Mouse (Mus musculus): ENCODE data around the gene Cntn5. TPM values are rescaled to one million over a fixed set of nuclear protein-coding genes. Genes with fewer than 3 reads are reported as not detected.

Gene Cntn5
- polyA plus RNA-seq, 1 experiment from 2014 or later = 2.3 TPM

- Histone ChIP-seq H3K27ac (replicated peaks; ENCODE audit: low read depth, low read length) (no peak overlapping the region), H3K9me3 (ENCODE audit: control insufficient read depth, low read length) (no peaks in the 10 kb centered on the region), H3K27me3 (replicated peaks; ENCODE audit: control insufficient read depth, insufficient read depth, low read length) (no peaks in the 10 kb centered on the region), H3K36me3 (ENCODE audit: control insufficient read depth, insufficient read depth, low read length) (no peaks in the 10 kb centered on the region), H3K4me3 (ENCODE audit: low read depth, low read length) (no peak overlapping the region), H3K4me1 (ENCODE audit: control insufficient read depth, insufficient read depth, low read length) (no peaks in the 10 kb centered on the region), H3K9ac (ENCODE audit: low read depth, low read length) (no peak overlapping the region), H3K4me2 (ENCODE audit: low read depth, low read length) (no peak overlapping the region)
- no peak for ATAC-seq (ENCODE audit: low read depth)
- 71% methylated on average over 3 of the region's 3 CpGs for WGBS
- DNase-seq (ENCODE audit: low spot score) = peak; percentile 15
Measured at GRCm38 (mm10) chr9:9860631-9861030, 1043.9 kb downstream of the Cntn5 start.

- no peaks in the 10 kb centered on the region for H3K4me1 ChIP-seq (ENCODE audit: control insufficient read depth, insufficient read depth, low read length)
- DNase-seq (ENCODE audit: low spot score) (no peak), ATAC-seq (ENCODE audit: low read depth) (no peak)
- H3K9me3 ChIP-seq (ENCODE audit: control insufficient read depth, low read length) = no peaks in the 10 kb centered on the region
- H3K27ac ChIP-seq (replicated peaks; ENCODE audit: low read depth, low read length) = no peak overlapping the region
- 50% methylated on average over 1 of the region's 1 CpGs for WGBS
- H3K9ac ChIP-seq (ENCODE audit: low read depth, low read length) = no peak overlapping the region
- no peak overlapping the region for H3K4me3 ChIP-seq (ENCODE audit: low read depth, low read length)
- no peaks in the 10 kb centered on the region for H3K27me3 ChIP-seq (replicated peaks; ENCODE audit: control insufficient read depth, insufficient read depth, low read length)
- H3K36me3 ChIP-seq (ENCODE audit: control insufficient read depth, insufficient read depth, low read length) = no peaks in the 10 kb centered on the region
- H3K4me2 ChIP-seq (ENCODE audit: low read depth, low read length) = no peak overlapping the region
Measured at GRCm38 (mm10) chr9:9859323-9859722, 1045.3 kb downstream of the Cntn5 start.

- WGBS = 69% methylated on average over 1 of the region's 1 CpGs
Measured at GRCm38 (mm10) chr9:9854791-9855190, 1049.8 kb downstream of the Cntn5 start.

GRCm38 (mm10) chr9:9830231-9830630 is 1074.3 kb downstream of the Cntn5 start:
- Histone ChIP-seq H3K27me3 (replicated peaks; ENCODE audit: control insufficient read depth, insufficient read depth, low read length) (no peaks in the 10 kb centered on the region), H3K36me3 (ENCODE audit: control insufficient read depth, insufficient read depth, low read length) (no peaks in the 10 kb centered on the region), H3K4me2 (ENCODE audit: low read depth, low read length) (no peak overlapping the region), H3K9me3 (ENCODE audit: control insufficient read depth, low read length) (no peaks in the 10 kb centered on the region), H3K27ac (replicated peaks; ENCODE audit: low read depth, low read length) (no peak overlapping the region), H3K4me3 (ENCODE audit: low read depth, low read length) (no peak overlapping the region), H3K9ac (ENCODE audit: low read depth, low read length) (no peak overlapping the region), H3K4me1 (ENCODE audit: control insufficient read depth, insufficient read depth, low read length) (no peaks in the 10 kb centered on the region)
- DNase-seq (ENCODE audit: low spot score) (no peak), ATAC-seq (ENCODE audit: low read depth) (no peak)
- WGBS = 75% methylated on average over 2 of the region's 2 CpGs

More at GRCm38 (mm10) chr9:9854791-9855190, 1049.8 kb downstream of the Cntn5 start:
- H3K4me3 ChIP-seq (ENCODE audit: low read depth, low read length) = no peak overlapping the region
- peak; percentile 29 for DNase-seq (ENCODE audit: low spot score)
- no peaks in the 10 kb centered on the region for H3K36me3 ChIP-seq (ENCODE audit: control insufficient read depth, insufficient read depth, low read length)
- H3K4me1 ChIP-seq (ENCODE audit: control insufficient read depth, insufficient read depth, low read length) = no peaks in the 10 kb centered on the region
- no peaks in the 10 kb centered on the region for H3K27me3 ChIP-seq (replicated peaks; ENCODE audit: control insufficient read depth, insufficient read depth, low read length)
- H3K4me2 ChIP-seq (ENCODE audit: low read depth, low read length) = no peak overlapping the region
- H3K27ac ChIP-seq (replicated peaks; ENCODE audit: low read depth, low read length) = no peak overlapping the region
- H3K9ac ChIP-seq (ENCODE audit: low read depth, low read length) = no peak overlapping the region
- ATAC-seq (ENCODE audit: low read depth) = no peak; the same call in 1 of the 2 replicates
- no peaks in the 10 kb centered on the region for H3K9me3 ChIP-seq (ENCODE audit: control insufficient read depth, low read length)

GRCm38 (mm10) chr9:9819963-9820362 is 1084.6 kb downstream of the Cntn5 start:
- ATAC-seq (ENCODE audit: low read depth) (no peak), DNase-seq (ENCODE audit: low spot score) (no peak)
- Histone ChIP-seq H3K4me1 (ENCODE audit: control insufficient read depth, insufficient read depth, low read length) (no peaks in the 10 kb centered on the region), H3K9me3 (ENCODE audit: control insufficient read depth, low read length) (no peaks in the 10 kb centered on the region), H3K27ac (replicated peaks; ENCODE audit: low read depth, low read length) (no peak overlapping the region), H3K4me3 (ENCODE audit: low read depth, low read length) (no peak overlapping the region), H3K36me3 (ENCODE audit: control insufficient read depth, insufficient read depth, low read length) (no peaks in the 10 kb centered on the region), H3K4me2 (ENCODE audit: low read depth, low read length) (no peak overlapping the region), H3K9ac (ENCODE audit: low read depth, low read length) (no peak overlapping the region), H3K27me3 (replicated peaks; ENCODE audit: control insufficient read depth, insufficient read depth, low read length) (no peaks in the 10 kb centered on the region)
- 81% methylated on average over 1 of the region's 1 CpGs for WGBS

- no peak overlapping the region for H3K9ac ChIP-seq (ENCODE audit: low read depth, low read length)
- no peak overlapping the region for H3K4me3 ChIP-seq (ENCODE audit: low read depth, low read length)
- DNase-seq (ENCODE audit: low spot score) = peak; percentile 4
- no peak overlapping the region for H3K4me2 ChIP-seq (ENCODE audit: low read depth, low read length)
- H3K27ac ChIP-seq (replicated peaks; ENCODE audit: low read depth, low read length) = no peak overlapping the region
- ATAC-seq (ENCODE audit: low read depth) = no peak
- H3K36me3 ChIP-seq (ENCODE audit: control insufficient read depth, insufficient read depth, low read length) = no peaks in the 10 kb centered on the region
- no peaks in the 10 kb centered on the region for H3K4me1 ChIP-seq (ENCODE audit: control insufficient read depth, insufficient read depth, low read length)
- H3K27me3 ChIP-seq (replicated peaks; ENCODE audit: control insufficient read depth, insufficient read depth, low read length) = no peaks in the 10 kb centered on the region
- H3K9me3 ChIP-seq (ENCODE audit: control insufficient read depth, low read length) = no peaks in the 10 kb centered on the region
- 72% methylated on average over 2 of the region's 2 CpGs for WGBS
Measured at GRCm38 (mm10) chr9:9817477-9817876, 1087.1 kb downstream of the Cntn5 start.

GRCm38 (mm10) chr9:9799546-9799945 is 1105.0 kb downstream of the Cntn5 start:
- DNase-seq (ENCODE audit: low spot score) (no peak), ATAC-seq (ENCODE audit: low read depth) (no peak)
- no peaks in the 10 kb centered on the region for H3K4me1 ChIP-seq (ENCODE audit: control insufficient read depth, insufficient read depth, low read length)
- no peak overlapping the region for H3K9ac ChIP-seq (ENCODE audit: low read depth, low read length)
- WGBS = 77% methylated on average over 2 of the region's 2 CpGs
- H3K4me2 ChIP-seq (ENCODE audit: low read depth, low read length) = no peak overlapping the region
- no peak overlapping the region for H3K4me3 ChIP-seq (ENCODE audit: low read depth, low read length)
- no peak overlapping the region for H3K27ac ChIP-seq (replicated peaks; ENCODE audit: low read depth, low read length)
- H3K9me3 ChIP-seq (ENCODE audit: control insufficient read depth, low read length) = no peaks in the 10 kb centered on the region
- no peaks in the 10 kb centered on the region for H3K36me3 ChIP-seq (ENCODE audit: control insufficient read depth, insufficient read depth, low read length)
- no peaks in the 10 kb centered on the region for H3K27me3 ChIP-seq (replicated peaks; ENCODE audit: control insufficient read depth, insufficient read depth, low read length)

- DNase-seq (ENCODE audit: low spot score) (no peak), ATAC-seq (ENCODE audit: low read depth) (no peak)
- no peaks in the 10 kb centered on the region for H3K36me3 ChIP-seq (ENCODE audit: control insufficient read depth, insufficient read depth, low read length)
- 56% methylated on average over 3 of the region's 3 CpGs for WGBS
- H3K4me1 ChIP-seq (ENCODE audit: control insufficient read depth, insufficient read depth, low read length) = no peaks in the 10 kb centered on the region
- H3K9ac ChIP-seq (ENCODE audit: low read depth, low read length) = no peak overlapping the region
- no peaks in the 10 kb centered on the region for H3K27me3 ChIP-seq (replicated peaks; ENCODE audit: control insufficient read depth, insufficient read depth, low read length)
- H3K4me2 ChIP-seq (ENCODE audit: low read depth, low read length) = no peak overlapping the region
- no peaks in the 10 kb centered on the region for H3K9me3 ChIP-seq (ENCODE audit: control insufficient read depth, low read length)
- no peak overlapping the region for H3K27ac ChIP-seq (replicated peaks; ENCODE audit: low read depth, low read length)
- no peak overlapping the region for H3K4me3 ChIP-seq (ENCODE audit: low read depth, low read length)
Measured at GRCm38 (mm10) chr9:9783680-9784079, 1120.9 kb downstream of the Cntn5 start.

GRCm38 (mm10) chr9:9781157-9781884 is 1123.3 kb downstream of the Cntn5 start:
- no peak overlapping the region for H3K9ac ChIP-seq (ENCODE audit: low read depth, low read length)
- H3K4me1 ChIP-seq (ENCODE audit: control insufficient read depth, insufficient read depth, low read length) = no peaks in the 10 kb centered on the region
- H3K27ac ChIP-seq (replicated peaks; ENCODE audit: low read depth, low read length) = no peak overlapping the region
- DNase-seq (ENCODE audit: low spot score) (no peak), ATAC-seq (ENCODE audit: low read depth) (no peak)
- H3K4me2 ChIP-seq (ENCODE audit: low read depth, low read length) = no peak overlapping the region
- 68% methylated on average over 9 of the region's 9 CpGs for WGBS
- no peaks in the 10 kb centered on the region for H3K9me3 ChIP-seq (ENCODE audit: control insufficient read depth, low read length)
- no peaks in the 10 kb centered on the region for H3K27me3 ChIP-seq (replicated peaks; ENCODE audit: control insufficient read depth, insufficient read depth, low read length)
- no peak overlapping the region for H3K4me3 ChIP-seq (ENCODE audit: low read depth, low read length)
- no peaks in the 10 kb centered on the region for H3K36me3 ChIP-seq (ENCODE audit: control insufficient read depth, insufficient read depth, low read length)
